Mouse (Mus musculus) ovary, postnatal 14 days (tissue): ENCODE data around the gene Phb2.
A peak's percentile ranks its signal among the peaks of the same experiment; 100 is the strongest.

ENCODE experiments used
- DNase-seq: peaks from one replicate; pipeline ENCODE4 v3.0.0; 2022; ENCODE audit warnings: low spot score

The Phb2 gene

DNA sequence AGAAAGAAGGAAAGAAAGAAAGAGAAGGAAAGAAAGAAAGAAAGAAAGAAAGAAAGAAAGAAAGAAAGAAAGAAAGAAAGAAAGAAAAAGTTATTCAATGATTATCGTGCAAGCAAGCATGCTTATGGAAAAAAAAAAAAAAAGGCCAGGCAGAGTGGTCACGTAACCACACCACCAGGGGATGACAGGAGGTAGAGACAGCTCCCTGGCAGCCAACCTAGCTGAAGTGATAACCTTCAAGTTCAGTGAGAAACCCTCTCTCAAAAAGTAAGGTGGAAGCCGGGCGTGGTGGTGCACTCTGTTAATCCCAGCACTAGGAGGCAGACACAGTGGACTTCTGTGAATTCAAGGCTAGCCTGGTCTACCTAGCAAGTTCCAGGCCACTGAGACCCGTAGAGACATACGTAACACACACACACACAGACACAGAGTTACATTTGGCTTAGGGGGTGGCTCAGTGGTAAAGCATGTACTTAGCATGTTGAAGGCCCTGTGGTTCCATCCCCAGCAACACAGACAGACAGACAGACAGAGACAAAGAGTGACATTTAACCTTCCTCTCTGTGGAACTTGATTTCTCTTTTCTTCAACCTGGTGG is 10.8 kb downstream of the Phb2 start:
- DNase-seq: no peak

DNA sequence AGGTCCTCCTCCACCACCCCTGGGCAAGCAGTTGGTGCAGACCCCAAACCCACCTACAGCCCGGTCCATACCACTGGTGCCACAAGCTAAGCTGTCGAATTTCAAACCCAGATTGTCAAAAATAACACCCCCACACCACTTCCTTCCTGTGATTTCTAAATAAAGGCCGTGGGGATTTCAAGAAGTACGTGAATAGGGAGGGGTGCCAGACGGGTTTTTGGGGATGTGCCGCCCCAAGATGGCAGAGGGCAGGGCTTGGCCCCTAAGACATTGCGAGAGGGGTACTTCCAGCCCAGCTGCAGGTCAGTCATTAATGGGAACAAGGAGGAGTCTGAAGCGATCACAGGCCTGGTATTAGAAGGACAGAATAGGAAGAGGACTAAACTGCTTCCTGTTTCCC is 11.4 kb downstream of the Phb2 start:
- no peak for DNase-seq

DNA sequence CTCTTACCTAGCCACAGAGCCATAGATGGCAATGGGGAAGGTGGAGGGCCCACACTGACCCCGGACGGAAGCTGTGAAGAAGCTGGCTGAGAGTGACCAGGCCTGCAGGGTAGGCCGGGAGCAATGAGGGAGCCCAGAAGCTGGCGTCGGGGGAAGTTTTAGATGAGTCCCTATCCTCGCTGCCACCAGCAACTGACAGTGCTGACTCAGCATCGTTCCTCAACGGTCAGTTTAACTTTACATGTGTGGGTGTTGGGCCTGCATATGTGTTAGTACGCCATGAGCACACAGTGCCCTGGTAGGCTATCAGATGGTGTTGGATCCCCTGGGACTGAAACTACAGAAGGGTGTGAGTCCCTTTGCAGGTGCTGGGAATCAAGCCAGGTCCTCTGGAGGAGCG is 12.3 kb downstream of the Phb2 start:
- no peak for DNase-seq

DNA sequence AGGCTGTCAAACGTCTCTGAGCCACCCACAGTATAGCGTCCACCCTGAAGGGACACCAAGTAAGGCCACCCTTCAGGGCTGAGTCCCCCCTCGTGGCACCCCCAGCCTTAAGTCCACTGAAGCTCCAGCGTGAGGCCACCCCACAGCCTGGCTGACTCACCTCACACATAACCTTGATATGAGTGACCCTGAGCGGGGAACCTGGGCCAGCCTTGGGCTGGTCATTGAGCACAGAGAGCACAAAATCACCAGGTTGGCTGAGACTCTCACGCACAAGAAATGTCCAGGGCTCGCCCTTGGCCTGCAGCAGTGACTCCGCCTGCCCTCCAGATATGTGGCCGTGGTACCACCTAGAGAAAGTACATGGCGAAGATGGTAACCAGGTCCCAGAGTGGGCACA is 16.5 kb downstream of the Phb2 start:
- DNase-seq: no peak

DNA sequence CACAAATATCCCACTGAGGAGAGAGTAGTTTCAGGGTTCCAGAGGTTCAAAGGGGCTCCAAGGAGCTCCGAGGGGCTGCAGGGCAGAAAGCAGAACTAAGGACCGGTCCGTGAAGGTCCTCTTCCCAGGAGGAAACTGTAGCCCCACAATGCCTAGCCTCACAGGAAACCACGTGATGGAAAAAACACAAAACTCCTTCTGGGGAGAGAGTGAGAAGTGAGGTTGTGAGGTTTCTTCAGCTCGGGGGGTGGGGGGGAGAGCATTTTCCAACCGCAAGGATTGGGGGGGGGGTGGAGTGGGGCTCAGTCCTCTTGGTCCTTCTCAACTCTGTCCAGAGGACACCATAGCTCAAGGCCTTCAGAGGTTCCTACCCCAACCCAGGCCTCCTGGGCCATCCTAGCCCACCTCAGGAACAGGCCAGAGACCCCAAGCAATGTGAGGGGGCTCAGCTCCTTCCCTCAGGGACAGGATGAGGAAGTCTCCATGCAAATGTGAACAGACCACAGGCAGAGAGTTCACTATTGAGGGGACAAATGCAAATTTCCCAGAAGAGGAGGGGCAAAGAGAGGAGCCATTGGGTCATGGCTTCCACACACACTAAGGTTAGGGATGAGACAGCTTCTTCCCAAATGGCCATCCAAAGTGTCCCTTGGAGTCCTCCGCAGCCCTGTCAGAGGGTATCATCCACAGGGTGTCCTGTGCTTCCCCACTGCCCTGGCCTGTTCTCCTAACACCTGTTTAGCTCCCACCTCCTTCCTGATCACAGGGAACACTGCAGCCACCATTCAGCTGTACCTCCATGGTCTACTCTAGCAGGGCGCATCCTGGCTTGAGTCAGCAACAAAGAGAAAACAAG is 17.9 kb downstream of the Phb2 start:
- no peak for DNase-seq

DNA sequence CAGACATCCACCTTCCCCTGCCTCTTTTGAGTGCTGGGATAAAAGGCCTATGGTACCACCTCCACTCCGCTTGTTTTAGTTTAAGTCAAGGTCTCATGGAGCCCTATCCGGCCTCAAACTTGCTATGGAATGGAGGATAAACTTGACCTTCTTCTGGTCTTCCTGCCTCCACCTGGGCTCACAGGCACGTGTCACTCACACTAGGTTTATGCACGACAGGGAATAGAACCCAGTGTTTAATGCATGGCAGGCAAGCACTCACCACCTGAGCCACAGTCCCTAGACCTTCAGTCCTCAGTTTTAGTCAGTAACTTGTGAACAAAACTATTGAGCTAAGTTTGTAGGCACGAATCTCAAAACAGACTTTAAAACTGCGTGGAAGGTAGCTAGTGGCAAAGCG is 18.9 kb downstream of the Phb2 start:
- DNase-seq: no peak

DNA sequence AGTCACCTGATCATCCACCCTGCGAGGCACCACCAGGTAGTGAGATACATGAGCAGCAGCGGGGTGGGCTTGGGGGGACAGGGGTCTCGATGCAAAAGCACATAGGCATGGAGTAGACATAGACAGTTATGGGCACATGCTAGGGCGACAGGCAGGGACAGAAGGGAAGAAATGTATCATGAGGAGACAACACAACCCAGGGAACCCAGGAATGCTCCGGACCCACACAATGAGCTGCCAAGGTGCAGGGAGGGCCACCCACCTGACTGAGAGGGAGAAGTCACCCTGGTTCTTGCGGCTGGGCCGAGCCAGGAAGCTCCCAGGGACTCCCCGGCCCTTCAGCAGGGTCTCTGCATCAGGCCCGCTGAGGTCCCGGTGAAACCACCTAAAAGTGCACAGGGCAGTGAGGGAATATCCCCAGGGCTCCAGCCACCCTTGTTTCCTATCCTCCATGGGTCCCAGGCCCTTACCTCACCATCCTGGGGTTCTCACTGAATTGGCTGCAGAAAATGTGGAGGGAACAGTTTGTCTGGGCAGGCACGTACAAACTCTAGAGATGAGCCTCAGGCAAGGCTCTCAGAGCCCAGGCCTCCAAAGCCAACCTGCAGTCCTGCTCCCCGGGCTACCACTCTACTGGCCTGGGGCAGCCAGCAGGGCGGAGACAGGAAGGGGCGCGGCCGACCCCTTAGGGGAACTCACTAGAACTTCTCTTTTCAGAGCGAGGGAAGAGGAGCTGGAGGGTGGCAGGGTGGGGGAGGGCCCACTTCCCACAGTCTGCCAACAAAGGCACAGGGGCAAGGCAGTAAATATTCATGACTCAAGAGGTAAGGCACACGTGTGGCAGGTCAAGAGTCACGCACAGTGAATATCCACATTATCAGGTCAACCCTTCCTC is 20.6 kb downstream of the Phb2 start:
- no peak for DNase-seq

DNA sequence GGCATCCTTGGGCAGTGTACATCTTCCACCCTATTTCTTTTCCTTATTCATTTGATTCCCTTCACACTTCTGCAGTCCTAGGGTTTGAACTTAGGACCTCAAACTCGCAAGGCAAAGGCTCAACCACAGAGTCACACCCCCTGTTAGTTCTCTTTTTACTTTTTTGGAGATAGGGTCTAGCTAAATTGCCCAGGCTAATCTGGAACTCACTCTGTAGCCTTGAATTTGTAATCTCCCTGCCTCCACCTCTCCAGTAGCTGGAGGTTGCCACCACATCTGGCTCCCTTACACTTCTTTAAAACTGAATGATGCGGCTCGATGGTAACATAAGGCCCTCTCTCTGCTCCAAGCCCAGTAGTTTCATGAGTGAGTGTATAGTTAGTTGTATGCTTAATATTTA is 22.3 kb downstream of the Phb2 start:
- DNase-seq: no peak

DNA sequence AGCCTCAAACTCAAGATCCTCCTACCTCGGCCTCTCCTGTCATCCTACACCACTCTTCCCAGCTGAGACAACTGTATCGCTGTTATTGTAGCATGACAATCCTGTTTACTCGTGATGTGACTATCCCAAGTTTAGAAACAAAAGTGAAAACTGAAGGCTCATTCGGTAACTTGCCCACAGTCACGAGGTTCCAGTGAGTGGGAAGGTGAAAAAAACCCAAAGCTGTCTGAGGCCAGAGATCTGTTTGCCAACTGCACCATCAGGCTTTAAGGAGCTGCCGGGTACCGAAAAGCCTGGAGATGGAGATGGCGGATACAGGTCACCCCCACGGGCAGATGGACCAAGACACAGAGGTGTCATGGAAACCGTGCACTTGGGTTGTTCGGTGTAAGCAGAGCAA is 24.9 kb downstream of the Phb2 start:
- DNase-seq: no peak

DNA sequence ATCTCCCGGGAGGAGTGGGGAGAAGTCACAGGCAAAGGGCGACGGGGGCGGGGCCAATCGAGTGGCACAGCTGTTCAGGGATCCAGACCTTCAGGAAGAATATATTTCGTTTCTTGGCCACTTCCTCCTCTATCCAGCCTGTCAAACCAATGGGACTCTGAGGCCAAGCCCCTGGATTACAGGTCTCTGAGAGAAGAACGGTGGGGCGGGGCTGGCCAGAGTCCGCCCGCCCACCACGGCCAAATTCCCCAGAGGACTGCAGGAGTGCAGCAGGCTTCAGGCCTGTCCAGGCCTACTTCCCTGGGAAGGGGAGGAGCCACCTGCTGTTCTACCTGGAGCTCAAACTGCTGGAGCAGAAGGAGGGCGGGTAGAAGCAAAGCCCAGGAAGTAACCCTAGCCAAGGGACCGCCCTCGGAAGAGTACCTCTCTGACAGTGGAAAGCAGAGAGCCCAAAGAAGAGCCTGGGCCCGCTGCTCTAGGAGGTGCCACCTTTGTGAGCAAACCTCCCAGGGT is 26.4 kb downstream of the Phb2 start, which contains the start of gene Ptpn6:
Ptpn6 (minus strand) TSS at position 204 of the 513 bp plus-strand sequence.
- DNase-seq: no peak

DNA sequence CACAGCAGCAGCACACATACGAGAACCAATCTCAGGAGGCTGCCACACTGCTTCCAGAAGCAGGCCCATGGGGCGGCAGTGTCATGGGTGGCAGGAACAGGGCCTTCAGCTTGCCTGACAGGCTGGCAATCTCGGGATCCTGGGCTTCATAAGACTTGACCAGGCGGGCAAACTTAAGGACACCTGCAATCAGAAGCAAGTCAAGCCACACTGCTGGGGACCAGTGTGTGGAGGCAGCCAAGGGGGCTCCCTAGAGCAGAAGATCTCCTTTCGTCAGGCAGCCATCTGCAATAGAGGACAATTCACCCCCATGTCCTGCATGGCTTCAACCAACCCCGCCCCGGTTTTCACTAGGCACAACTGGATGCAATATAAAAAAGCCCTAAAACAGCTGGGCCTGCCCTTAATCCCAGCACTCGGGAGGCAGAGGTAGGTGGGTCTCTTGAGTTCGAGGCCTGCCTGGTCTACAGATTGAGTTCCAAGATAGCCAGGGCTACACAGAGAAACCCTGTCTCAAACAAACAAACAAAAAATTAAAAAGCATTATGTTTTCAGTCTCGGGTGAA is 27.2 kb downstream of the Phb2 start:
- DNase-seq: no peak

DNA sequence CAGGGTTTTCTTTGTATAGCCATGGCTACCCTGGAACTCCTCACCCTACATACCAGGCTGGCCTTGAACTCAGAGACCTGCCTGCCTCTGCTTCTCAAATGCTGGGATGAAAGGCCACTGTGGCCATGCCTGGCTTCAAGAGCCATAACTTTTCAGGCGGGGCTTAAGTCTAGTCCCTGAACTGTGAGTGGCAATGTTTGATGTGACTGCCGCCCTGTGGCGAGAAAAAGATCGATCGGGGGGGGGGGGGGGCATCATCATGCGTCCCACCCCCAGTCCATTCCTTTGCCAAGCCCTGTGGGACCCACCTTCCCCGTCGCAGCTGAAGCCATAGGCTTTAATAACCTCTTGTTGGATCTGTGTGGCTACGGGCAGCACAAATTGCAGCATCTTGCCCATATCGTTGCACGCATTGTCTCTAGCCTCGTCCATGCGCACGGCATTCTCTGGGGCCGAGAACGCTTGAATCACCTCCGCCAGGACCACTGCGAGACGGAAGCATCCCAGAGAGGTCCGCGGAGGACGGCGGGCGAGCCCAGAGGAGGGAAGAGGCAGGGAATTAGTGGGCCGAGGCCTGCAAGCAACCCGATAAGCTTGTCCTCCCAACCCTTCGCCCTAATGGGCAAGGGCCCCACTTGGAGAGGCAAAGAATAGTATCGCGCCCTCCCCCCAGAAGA is 28.2 kb downstream of the Phb2 start:
- DNase-seq: no peak

DNA sequence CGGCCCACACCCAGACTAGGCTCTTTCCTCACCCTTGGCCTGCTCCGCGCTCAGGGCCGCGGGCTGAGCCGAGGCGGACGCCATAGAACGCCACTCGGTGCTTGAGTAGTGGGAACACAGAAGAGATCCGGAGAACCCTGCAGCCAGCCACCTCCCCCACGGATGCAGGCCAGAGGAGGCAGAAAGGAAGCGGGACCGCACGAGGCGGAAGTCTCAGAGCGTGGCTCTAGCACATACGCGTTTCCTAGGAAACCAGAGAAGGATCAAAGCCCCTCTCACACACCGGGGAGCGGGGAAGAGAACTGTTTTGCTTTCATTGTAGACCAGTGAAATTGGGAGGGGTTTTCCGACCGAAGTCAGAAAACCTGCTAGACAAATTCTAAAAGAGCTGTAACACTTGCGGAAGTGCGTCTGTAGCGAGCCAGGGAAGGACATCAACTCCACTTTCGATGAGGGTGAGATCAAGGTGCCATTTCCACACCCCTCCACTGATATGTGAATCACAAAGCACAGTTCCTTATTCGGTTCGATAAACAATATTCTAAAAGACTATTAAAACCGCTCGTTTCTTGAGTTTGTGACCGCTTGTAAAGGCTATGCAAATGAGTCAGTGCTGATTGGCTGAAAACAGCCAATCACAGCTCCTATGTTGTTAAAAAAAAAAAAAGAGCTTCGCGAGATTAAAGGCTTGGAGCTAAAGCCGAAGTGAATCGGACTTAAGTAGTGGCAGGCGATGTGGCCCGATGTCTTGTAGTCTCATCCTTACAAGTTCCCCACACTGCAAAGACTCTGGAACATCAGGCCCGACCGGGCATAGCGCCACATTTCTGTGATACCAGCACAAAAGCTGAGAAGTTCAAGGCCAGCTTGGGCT is 29.0 kb downstream of the Phb2 start, which contains the start of gene Grcc10:
Grcc10 (minus strand) TSS at position 487 of the 874 bp plus-strand sequence.
- DNase-seq: peak; percentile 81

DNA sequence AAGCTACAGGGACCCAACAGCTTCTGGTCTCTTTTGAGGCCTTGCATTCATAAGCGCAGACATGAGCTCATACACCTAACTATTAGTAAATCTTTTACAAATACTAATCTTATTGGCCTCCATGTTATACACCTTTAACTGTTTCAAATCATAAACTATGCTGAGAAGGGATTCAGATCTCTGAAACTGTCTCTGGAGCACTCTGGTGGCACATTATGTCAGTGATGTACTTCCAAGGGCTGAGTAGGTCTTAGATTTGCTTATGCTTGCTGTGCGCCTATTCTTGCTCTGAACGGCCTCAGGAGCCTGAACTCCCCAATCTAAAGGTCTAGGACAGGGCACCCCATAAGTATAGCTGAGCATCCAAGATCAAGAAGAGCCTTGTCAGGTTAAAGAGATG is 29.7 kb downstream of the Phb2 start:
- no peak for DNase-seq

DNA sequence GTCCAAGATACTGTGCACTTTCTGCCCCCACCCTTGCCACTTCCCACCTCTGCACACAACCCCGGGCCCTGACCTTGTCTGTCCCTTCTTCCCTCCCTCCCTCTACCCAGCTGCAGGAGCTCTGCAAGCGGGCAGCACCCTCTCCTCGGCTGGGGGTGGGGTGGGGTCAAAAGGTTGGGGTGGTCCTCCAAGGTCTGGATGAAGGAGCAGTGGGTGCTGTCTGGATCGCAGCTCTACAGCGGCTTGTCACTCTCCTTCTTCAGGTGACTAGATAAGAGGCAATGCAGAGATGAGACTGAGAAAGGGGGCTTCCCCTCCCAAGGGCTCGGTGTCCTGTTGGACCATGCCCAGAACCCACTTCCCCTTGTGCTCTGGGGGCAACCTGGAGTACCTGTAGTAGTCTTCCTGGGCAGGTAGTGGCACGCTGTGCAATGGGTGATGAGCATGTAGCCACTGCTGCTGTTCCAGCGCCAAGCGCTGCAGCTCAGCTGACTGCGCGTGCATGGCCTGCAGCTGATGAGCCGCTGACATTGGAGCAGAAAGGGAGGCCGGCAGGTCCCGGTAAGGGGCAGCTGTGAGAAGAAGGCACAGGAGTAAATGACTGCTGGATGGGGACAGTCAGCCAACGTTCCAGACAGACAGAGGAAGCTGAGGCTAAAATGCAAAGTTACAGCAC is 30.8 kb downstream of the Phb2 start:
- DNase-seq: no peak

DNA sequence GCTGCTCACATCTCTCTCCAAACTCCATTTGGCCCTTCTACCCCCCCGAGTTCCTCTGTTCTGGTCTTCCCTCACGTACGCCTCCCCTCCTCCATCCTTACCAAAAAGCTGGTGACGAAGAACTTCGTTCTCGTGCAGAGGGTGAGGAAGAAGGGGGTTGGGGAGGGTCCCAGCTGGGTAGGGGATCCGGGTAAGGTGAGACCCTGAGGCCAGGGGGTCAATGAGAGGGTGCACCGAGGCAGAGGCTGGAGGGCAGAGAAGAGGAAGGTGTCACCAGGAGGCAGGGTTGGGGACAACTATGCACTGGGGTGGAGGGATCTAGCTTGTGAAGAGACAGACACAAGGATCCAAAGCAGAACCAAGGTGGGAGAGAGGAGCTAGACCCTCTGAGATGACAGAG is 31.5 kb downstream of the Phb2 start:
- no peak for DNase-seq

DNA sequence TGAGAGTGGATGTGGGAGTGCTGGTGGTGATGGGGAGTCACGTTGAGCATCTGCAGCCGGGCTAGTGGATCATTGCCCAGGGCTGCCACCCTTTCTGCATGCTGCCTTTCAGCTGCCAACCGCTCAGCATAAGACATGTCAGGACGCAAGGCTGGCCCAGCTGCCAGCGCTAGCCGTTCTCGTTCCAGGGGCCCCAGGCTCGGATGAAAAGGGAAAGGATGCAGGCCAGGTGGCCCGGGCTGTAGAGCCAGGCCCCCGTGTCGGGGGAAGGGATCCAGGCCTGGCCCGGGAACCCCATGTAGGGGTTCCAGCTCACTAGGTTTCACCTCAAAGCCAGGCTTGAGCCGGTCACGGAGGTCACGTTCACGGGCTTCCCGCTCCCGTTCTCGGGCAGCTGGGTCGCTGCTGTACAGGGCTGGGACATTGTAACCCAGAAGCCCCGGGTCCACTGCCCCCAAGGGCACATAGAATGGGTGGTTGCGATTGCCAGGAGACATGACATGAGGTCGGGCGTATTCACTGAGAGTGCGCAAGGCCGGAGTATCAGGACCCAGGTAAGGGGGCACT is 32.7 kb downstream of the Phb2 start:
- no peak for DNase-seq

DNA sequence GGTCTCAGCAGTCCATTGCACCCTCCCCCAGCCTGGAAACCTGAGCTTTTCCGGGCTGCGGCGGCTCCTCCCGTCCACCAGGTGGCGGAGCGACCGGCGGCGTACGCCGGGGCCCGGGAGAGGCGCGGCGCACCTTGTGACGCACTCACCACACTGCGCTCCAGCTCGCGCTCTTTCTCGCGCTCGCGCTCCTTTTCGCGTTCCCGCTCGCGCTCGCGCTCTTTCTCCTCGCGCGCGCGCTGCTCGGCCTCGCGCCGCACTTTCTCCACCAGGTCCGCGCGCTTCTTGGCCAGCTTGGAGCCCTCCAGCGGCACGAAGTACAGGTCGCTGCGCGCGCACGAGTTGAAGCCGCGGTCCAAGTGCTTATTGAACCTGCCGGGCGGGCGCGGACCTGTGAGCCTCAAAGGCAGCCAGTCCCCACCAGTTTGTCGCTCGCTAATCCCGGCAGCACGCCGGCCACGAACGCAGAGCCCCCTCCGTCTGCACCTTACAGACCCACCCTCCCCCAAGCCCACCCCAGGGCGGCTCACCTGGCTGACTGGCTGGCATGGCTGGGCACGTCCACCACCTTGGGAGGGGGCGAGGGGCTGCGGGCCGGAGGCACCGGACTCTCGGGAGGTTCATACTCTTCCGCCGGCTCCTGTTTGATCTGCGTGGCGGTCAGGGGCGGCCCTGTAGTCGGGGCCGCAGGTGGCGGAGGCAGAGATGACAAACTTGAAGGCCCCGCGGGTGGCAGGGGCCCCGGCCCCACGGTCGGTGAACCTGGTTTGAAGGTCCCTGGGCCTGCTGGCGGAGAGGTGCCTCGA is 33.6 kb downstream of the Phb2 start:
- DNase-seq: peak; percentile 94

DNA sequence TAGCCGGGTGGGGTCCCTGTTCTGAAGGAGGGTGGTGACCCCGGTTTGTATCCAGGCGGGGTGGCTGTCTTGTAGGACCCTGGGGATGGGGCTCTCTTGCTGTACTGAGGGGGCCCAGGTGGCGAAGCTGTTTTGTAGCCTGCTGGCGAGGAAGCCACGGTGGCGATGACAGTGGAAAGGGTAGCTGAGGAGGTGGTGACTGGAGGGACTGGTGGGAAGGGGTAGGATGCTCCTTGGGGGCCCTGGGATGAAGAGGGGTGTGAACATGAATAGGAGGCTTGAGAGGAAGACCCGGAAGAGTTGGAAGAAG is 34.1 kb downstream of the Phb2 start:
- no peak for DNase-seq
